Comparison of ENCODE assay signal across 27 mouse cellular contexts in the genomic region with DNA sequence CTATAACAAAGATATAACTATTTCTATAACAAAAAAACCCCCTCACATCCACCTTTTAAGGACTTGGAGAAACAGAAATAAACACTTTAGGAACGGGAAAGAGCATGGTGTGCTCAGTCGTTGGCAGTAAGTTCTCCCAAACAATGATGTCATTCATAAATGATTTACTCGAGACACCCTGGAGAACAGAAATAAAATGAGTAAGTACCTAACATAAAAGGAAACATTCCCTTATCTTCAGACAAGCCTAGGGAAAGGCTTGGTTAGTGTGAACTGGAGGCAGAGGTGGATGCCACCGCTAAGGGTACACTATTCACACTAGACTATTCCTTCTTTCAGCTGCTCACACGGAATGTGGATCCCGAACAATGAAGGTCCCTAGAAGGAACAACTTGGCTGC.
DNase-seq lines count a peak whose midpoint lies in the region; ATAC-seq and TF ChIP-seq lines count a peak whose summit lies in the region.
"Had no signal": no experiment of that assay in that cellular context is flagged by ENCODE, and none has a peak within 500 bp of the region (broad histone marks: within the 10 kb centered on the region; RNA-seq: fewer than 3 reads in every experiment).

No protein-coding gene starts in this region.

- no peaks in the 10 kb centered on the region for H3K27me3 ChIP-seq in lung, embryonic 14.5 days (ENCODE audit: insufficient read depth, low read length)
- H3K27me3 ChIP-seq in intestine, embryonic 14.5 days (replicated peaks; ENCODE audit: control insufficient read depth, insufficient read depth, low read length), result no peaks in the 10 kb centered on the region
- H3K27me3 ChIP-seq in hindbrain, embryonic 12.5 days, result no peaks in the 10 kb centered on the region
- H3K27me3 ChIP-seq: heart, embryonic 13.5 days; limb, embryonic 12.5 days; liver, embryonic 12.5 days; stomach, embryonic 15.5 days had no signal

- no peak overlapping the region for H3K4me3 ChIP-seq in lung, embryonic 14.5 days (ENCODE audit: low read depth, low read length)
- H3K4me3 ChIP-seq in intestine, embryonic 14.5 days (ENCODE audit: low read depth, low read length), result no peak overlapping the region
- no peak overlapping the region for H3K4me3 ChIP-seq in hindbrain, embryonic 12.5 days
- H3K4me3 ChIP-seq: erythroblast, embryonic 14.5 days; gastrocnemius, adult 2 months; heart, adult 2 months; heart, embryonic 13.5 days; left cerebral cortex, adult 2 months; limb, embryonic 12.5 days; liver, embryonic 12.5 days; stomach, embryonic 15.5 days had no signal

- WGBS in lung, embryonic 14.5 days, result 34% methylated on average over 6 of the region's 6 CpGs
- WGBS in intestine, embryonic 14.5 days, result 42% methylated on average over 6 of the region's 6 CpGs
- 14% methylated on average over 6 of the region's 6 CpGs for WGBS in large intestine, adult 2 months
- WGBS in hindbrain, embryonic 12.5 days, result 72% methylated on average over 6 of the region's 6 CpGs

- no peaks in the 10 kb centered on the region for H3K36me3 ChIP-seq in lung, embryonic 14.5 days (ENCODE audit: insufficient read depth)
- H3K36me3 ChIP-seq in intestine, embryonic 14.5 days (ENCODE audit: control insufficient read depth, insufficient read depth, low read length), result no peaks in the 10 kb centered on the region
- H3K36me3 ChIP-seq in hindbrain, embryonic 12.5 days, result no peaks in the 10 kb centered on the region
- H3K36me3 ChIP-seq: heart, embryonic 13.5 days; limb, embryonic 12.5 days; liver, embryonic 12.5 days; stomach, embryonic 15.5 days had no signal

- no peaks in the 10 kb centered on the region for H3K9me3 ChIP-seq in lung, embryonic 14.5 days (ENCODE audit: low read depth, low read length)
- no peaks in the 10 kb centered on the region for H3K9me3 ChIP-seq in intestine, embryonic 14.5 days (ENCODE audit: control insufficient read depth, low read length)
- no peaks in the 10 kb centered on the region for H3K9me3 ChIP-seq in hindbrain, embryonic 12.5 days (replicated peaks)
- H3K9me3 ChIP-seq: heart, embryonic 13.5 days; limb, embryonic 12.5 days; liver, embryonic 12.5 days; stomach, embryonic 15.5 days had no signal

- DNase-seq in kidney, adult 18-20 months, result peak; percentile 12
- no peak for DNase-seq in kidney, postnatal 10 days
- DNase-seq in lung, embryonic 14.5 days, result peak; percentile 28
- no peak for DNase-seq in lung, postnatal 14 days
- no peak for DNase-seq in intestine, embryonic 14.5 days (ENCODE audit: low spot score)
- peak; percentile 32 for DNase-seq in large intestine, adult 2 months (ENCODE audit: low read depth, low spot score)
- DNase-seq in thymus, postnatal 36 days, result no peak
- DNase-seq: adrenal gland, postnatal 25 days; cerebellum, adult 11-12 months; cerebellum, postnatal 10 days; gastrocnemius, adult 2 months; gastrocnemius, postnatal 36 days; heart, adult 2 months; kidney, postnatal 4 days; layer of hippocampus, adult 9-11 months; liver, postnatal 0 days; midbrain, embryonic 14.5 days; thymus, postnatal 14 days had no signal

- TF ChIP-seq CTCF in lung, embryonic 14.5 days (IDR thresholded peaks at IDR 0.05; ENCODE audit: low read depth), result no peak

- no peak overlapping the region for H3K27ac ChIP-seq in lung, embryonic 14.5 days (ENCODE audit: low read depth)
- H3K27ac ChIP-seq in intestine, embryonic 14.5 days (ENCODE audit: low read depth), result no peak overlapping the region
- H3K27ac ChIP-seq in hindbrain, embryonic 12.5 days, result no peak overlapping the region
- H3K27ac ChIP-seq: gastrocnemius, adult 2 months; heart, adult 2 months; heart, embryonic 13.5 days; left cerebral cortex, adult 2 months; limb, embryonic 12.5 days; liver, embryonic 12.5 days; stomach, embryonic 15.5 days had no signal

- no peak overlapping the region for H3K4me2 ChIP-seq in lung, embryonic 14.5 days
- H3K4me2 ChIP-seq in intestine, embryonic 14.5 days (ENCODE audit: low read length), result no peak overlapping the region
- H3K4me2 ChIP-seq in hindbrain, embryonic 12.5 days (replicated peaks), result no peak overlapping the region
- H3K4me2 ChIP-seq: heart, embryonic 13.5 days; limb, embryonic 12.5 days; liver, embryonic 12.5 days; stomach, embryonic 15.5 days had no signal

- no peak overlapping the region for H3K9ac ChIP-seq in lung, embryonic 14.5 days
- no peak overlapping the region for H3K9ac ChIP-seq in intestine, embryonic 14.5 days (ENCODE audit: low read length)
- H3K9ac ChIP-seq in hindbrain, embryonic 12.5 days, result no peak overlapping the region
- H3K9ac ChIP-seq: heart, embryonic 13.5 days; limb, embryonic 12.5 days; liver, embryonic 12.5 days; liver, postnatal 0 days; stomach, embryonic 15.5 days had no signal

- no peaks in the 10 kb centered on the region for H3K4me1 ChIP-seq in lung, embryonic 14.5 days (ENCODE audit: insufficient read depth)
- H3K4me1 ChIP-seq in intestine, embryonic 14.5 days (replicated peaks; ENCODE audit: control insufficient read depth, insufficient read depth, low read length), result no peaks in the 10 kb centered on the region
- H3K4me1 ChIP-seq in hindbrain, embryonic 12.5 days, result no peaks in the 10 kb centered on the region
- H3K4me1 ChIP-seq: heart, embryonic 13.5 days; limb, embryonic 12.5 days; liver, embryonic 12.5 days; stomach, embryonic 15.5 days had no signal

- ATAC-seq in lung, embryonic 14.5 days (ENCODE audit: insufficient read depth), result no peak
- ATAC-seq in intestine, embryonic 14.5 days (replicated peaks; ENCODE audit: low FRiP score, low TSS enrichment, low read depth), result peak; percentile 40; the same call in 1 of the 2 replicates
- no peak for ATAC-seq in hindbrain, embryonic 12.5 days (ENCODE audit: low FRiP score)
- ATAC-seq: CD4-positive, CD25-positive, alpha-beta regulatory T cell, adult 4 months; forebrain, embryonic 16.5 days; liver, embryonic 12.5 days; liver, postnatal 0 days had no signal

Comparison
In these comparisons a context has a peak if more than half of its experiments do, and no peak if none do; other contexts are left out.
1. DNase-seq: peak in kidney, adult 18-20 months (single experiment), lung, embryonic 14.5 days (single experiment) and large intestine, adult 2 months (single experiment); none in kidney, postnatal 10 days (single experiment), lung, postnatal 14 days (single experiment), intestine, embryonic 14.5 days (single experiment) and thymus, postnatal 36 days (0 of 2).